22 mouse cellular contexts compared by ENCODE assay signal in the genomic region with DNA sequence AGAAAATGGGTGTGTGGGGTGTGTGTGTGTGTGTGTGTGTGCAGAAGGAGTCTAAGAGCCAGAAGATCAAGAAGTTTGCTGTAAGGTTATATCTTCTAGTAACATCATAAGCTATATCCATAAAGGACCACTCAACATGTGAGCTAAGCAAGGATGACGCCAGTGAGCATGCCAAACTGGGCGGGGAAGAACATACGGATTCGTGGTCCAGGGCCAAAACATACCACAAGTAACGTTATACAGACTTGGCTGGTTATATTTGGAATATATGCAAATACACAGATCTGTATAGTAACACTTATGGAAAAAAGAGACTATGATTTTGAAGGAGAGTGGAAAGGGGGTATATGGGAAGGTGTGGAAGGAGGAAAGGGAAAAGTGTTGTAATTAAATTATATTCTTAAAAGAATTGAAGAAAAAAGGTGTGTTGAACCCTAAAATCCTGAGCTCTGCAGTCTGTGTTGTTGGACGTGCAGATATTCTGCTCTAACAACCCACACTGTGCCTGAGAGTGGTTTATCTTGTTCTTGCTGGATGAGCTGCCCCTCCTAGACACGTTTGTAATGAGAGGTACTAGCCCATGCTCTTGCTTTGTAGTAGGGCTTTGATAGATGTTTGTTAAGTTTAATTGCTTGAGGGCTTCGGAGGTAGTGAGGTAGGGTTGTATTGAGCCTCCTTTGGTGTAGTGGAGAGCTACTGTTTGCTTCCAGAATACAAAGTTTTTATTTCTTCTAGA. TPM values are rescaled to one million over a fixed set of nuclear protein-coding genes. Genes with fewer than 3 reads are reported as not detected.
DNase-seq lines count a peak whose midpoint lies in the region; ATAC-seq and TF ChIP-seq lines count a peak whose summit lies in the region.
"Had no signal": no experiment of that assay in that cellular context is flagged by ENCODE, and none has a peak within 500 bp of the region (broad histone marks: within the 10 kb centered on the region; RNA-seq: fewer than 3 reads in every experiment).

No protein-coding gene starts in this region.

- no peak for TF ChIP-seq CTCF in left cerebral cortex, adult 2 months (IDR thresholded peaks at IDR 0.05)

- no peak overlapping the region for H3K27ac ChIP-seq in left cerebral cortex, adult 2 months
- H3K27ac ChIP-seq in lung, embryonic 16.5 days (ENCODE audit: low read length): no peak overlapping the region
- peak overlapping the region; percentile 30 for H3K27ac ChIP-seq in embryonic facial prominence, embryonic 15.5 days (replicated peaks)
- no peak overlapping the region for H3K27ac ChIP-seq in liver, embryonic 13.5 days
- H3K27ac ChIP-seq: heart, embryonic 13.5 days; hindbrain, embryonic 13.5 days; kidney, embryonic 15.5 days; limb, embryonic 15.5 days had no signal

- 38% methylated on average over 8 of the region's 8 CpGs for WGBS in lung, embryonic 16.5 days
- 33% methylated on average over 8 of the region's 8 CpGs for WGBS in embryonic facial prominence, embryonic 15.5 days
- WGBS in liver, embryonic 13.5 days (ENCODE audit: insufficient replicate concordance): 46% methylated on average over 8 of the region's 8 CpGs

- H3K4me3 ChIP-seq in left cerebral cortex, adult 2 months: no peak overlapping the region
- H3K4me3 ChIP-seq in lung, embryonic 16.5 days (ENCODE audit: low read length): no peak overlapping the region
- no peak overlapping the region for H3K4me3 ChIP-seq in embryonic facial prominence, embryonic 15.5 days (replicated peaks)
- no peak overlapping the region for H3K4me3 ChIP-seq in liver, embryonic 13.5 days (replicated peaks)
- H3K4me3 ChIP-seq: erythroblast, embryonic 14.5 days; heart, embryonic 13.5 days; hindbrain, embryonic 13.5 days; kidney, embryonic 15.5 days; limb, embryonic 15.5 days had no signal

- ATAC-seq in lung, embryonic 16.5 days (ENCODE audit: low read depth): peak; percentile 36; the same call in 1 of the 2 replicates
- peak; percentile 61; the same call in 1 of the 2 replicates for ATAC-seq in embryonic facial prominence, embryonic 15.5 days (ENCODE audit: insufficient number of reproducible peaks, low FRiP score, low TSS enrichment, low read depth)
- ATAC-seq in liver, embryonic 13.5 days (ENCODE audit: low read depth): peak; percentile 54; the same call in 1 of the 2 replicates
- ATAC-seq: inflammation-experienced regulatory T-cells, adult 6 months; midbrain, embryonic 16.5 days had no signal

- no peaks in the 10 kb centered on the region for H3K36me3 ChIP-seq in lung, embryonic 16.5 days (ENCODE audit: control insufficient read depth, insufficient read depth, low read length)
- no peaks in the 10 kb centered on the region for H3K36me3 ChIP-seq in embryonic facial prominence, embryonic 15.5 days
- H3K36me3 ChIP-seq in liver, embryonic 13.5 days: no peaks in the 10 kb centered on the region
- H3K36me3 ChIP-seq: heart, embryonic 13.5 days; hindbrain, embryonic 13.5 days; kidney, embryonic 15.5 days; limb, embryonic 15.5 days had no signal

- H3K9ac ChIP-seq in lung, embryonic 16.5 days (ENCODE audit: low read length): no peak overlapping the region
- H3K9ac ChIP-seq in embryonic facial prominence, embryonic 15.5 days: no peak overlapping the region
- H3K9ac ChIP-seq in liver, embryonic 13.5 days: no peak overlapping the region
- H3K9ac ChIP-seq: heart, embryonic 13.5 days; hindbrain, embryonic 13.5 days; kidney, embryonic 15.5 days; limb, embryonic 15.5 days had no signal

- intact Hi-C loops in left cerebral cortex, postnatal 10 days (cut with DNase I): no loop called here
- intact Hi-C loops in left cerebral cortex, adult 2 months (cut with DNase I): no loop called here

- no peak overlapping the region for H3K4me2 ChIP-seq in lung, embryonic 16.5 days (ENCODE audit: low read depth, low read length)
- no peak overlapping the region for H3K4me2 ChIP-seq in embryonic facial prominence, embryonic 15.5 days (replicated peaks)
- no peak overlapping the region for H3K4me2 ChIP-seq in liver, embryonic 13.5 days
- H3K4me2 ChIP-seq: heart, embryonic 13.5 days; hindbrain, embryonic 13.5 days; kidney, embryonic 15.5 days; limb, embryonic 15.5 days had no signal

- H3K9me3 ChIP-seq in lung, embryonic 16.5 days (ENCODE audit: control insufficient read depth, low read length): no peaks in the 10 kb centered on the region
- H3K9me3 ChIP-seq in embryonic facial prominence, embryonic 15.5 days (replicated peaks): no peaks in the 10 kb centered on the region
- no peaks in the 10 kb centered on the region for H3K9me3 ChIP-seq in liver, embryonic 13.5 days (replicated peaks)
- H3K9me3 ChIP-seq: heart, embryonic 13.5 days; hindbrain, embryonic 13.5 days; kidney, embryonic 15.5 days; limb, embryonic 15.5 days had no signal

- H3K4me1 ChIP-seq in lung, embryonic 16.5 days (replicated peaks; ENCODE audit: control insufficient read depth, insufficient read depth, low read length): peaks cover 6% of the 10 kb centered on the region
- peaks cover 54% of the 10 kb centered on the region for H3K4me1 ChIP-seq in embryonic facial prominence, embryonic 15.5 days
- H3K4me1 ChIP-seq in liver, embryonic 13.5 days (replicated peaks): peaks cover 17% of the 10 kb centered on the region
- H3K4me1 ChIP-seq: heart, embryonic 13.5 days had no signal

- peak; percentile 30 to 36 for DNase-seq in left cerebral cortex, postnatal 10 days (ENCODE audit: extremely low spot score in 1 of 2, low spot score in 2 of 2)
- DNase-seq in left cerebral cortex, adult 2 months (ENCODE audit: extremely low spot score in 1 of 2, low spot score in 2 of 2): no peak
- DNase-seq in lung, adult 18-20 months: no peak
- DNase-seq in liver, embryonic 13.5 days: no peak
- DNase-seq in spleen, postnatal 36 days (ENCODE audit: low spot score in 2 of 2): no peak
- DNase-seq: cerebellum, adult 8-10 months; gastrocnemius, postnatal 10 days; heart, adult 11 months; kidney, postnatal 4 days; layer of hippocampus, adult 9-11 months; lung, postnatal 36 days; spleen, adult 18-20 months; thymus, adult 2 months had no signal

- H3K27me3 ChIP-seq in lung, embryonic 16.5 days (ENCODE audit: control insufficient read depth, insufficient read depth, low read depth, low read length): no peaks in the 10 kb centered on the region
- H3K27me3 ChIP-seq in embryonic facial prominence, embryonic 15.5 days: no peaks in the 10 kb centered on the region
- no peaks in the 10 kb centered on the region for H3K27me3 ChIP-seq in liver, embryonic 13.5 days
- H3K27me3 ChIP-seq: heart, embryonic 13.5 days; hindbrain, embryonic 13.5 days; kidney, embryonic 15.5 days; limb, embryonic 15.5 days had no signal

RNA-seq across cellular contexts. Expression of gene Fmnl2, which starts 45.7 kb away (rescaled TPM):
- 10 to 100 TPM; 41.5 to 42.7 TPM for total RNA-seq in left cerebral cortex, postnatal 10 days (2021)
- 10 to 100 TPM; 41.8 to 42.0 TPM for total RNA-seq in left cerebral cortex, adult 2 months (2021)
- 2.4 and 2.5 TPM in 2 replicates for polyA plus RNA-seq in lung, embryonic 16.5 days (2015; fragmentation: Nextera tagmentation; extraction: Ambion mirVana)
- 8.1 and 9.2 TPM in 2 replicates for polyA plus RNA-seq in embryonic facial prominence, embryonic 15.5 days (2015; fragmentation: Nextera tagmentation; extraction: Ambion mirVana)
- 0.37 and 0.46 TPM in 2 replicates for polyA plus RNA-seq in liver, embryonic 13.5 days (2015; fragmentation: Nextera tagmentation; extraction: Ambion mirVana)
- polyA plus RNA-seq: erythroblast, embryonic 14.5 days had no signal

Comparison
In these comparisons a context has a peak if more than half of its experiments do, and no peak if none do; other contexts are left out.
1. DNase-seq: peak in left cerebral cortex, postnatal 10 days (2 of 2); none in left cerebral cortex, adult 2 months (0 of 2), lung, adult 18-20 months (0 of 2), liver, embryonic 13.5 days (single experiment) and spleen, postnatal 36 days (0 of 2).
2. Peak in every context shown above with its lines, with median percentiles within 50 percentile points of each other: ATAC-seq.